Mouse (Mus musculus): ENCODE data around the gene Cib4. TPM values are rescaled to one million over a fixed set of nuclear protein-coding genes. Genes with fewer than 3 reads are reported as not detected.

Gene Cib4
- total RNA-seq, 4 experiments from 2014 or later: not detected

DNA sequence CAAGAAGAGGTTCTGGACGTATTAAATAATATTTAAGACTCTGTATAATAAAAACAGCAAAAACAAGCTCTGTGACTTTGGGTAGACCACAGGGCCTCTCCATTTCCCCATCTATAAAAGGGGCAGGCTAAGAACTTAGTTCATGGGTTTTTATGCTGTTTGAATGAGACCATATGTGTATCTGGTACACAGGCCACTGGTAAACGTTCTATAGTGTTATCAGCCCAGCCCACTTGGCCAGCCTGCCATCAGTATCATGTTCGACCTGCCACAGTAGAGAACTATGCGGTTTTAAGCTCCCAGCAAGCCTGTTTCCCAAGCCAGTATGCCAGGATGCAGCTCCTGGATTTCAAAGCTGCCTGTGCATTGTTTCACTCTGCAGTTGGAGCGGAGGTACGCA is 27.1 kb downstream of the Cib4 start:
- DNase-seq (ENCODE audit: low spot score in 2 of 2): no peak

DNA sequence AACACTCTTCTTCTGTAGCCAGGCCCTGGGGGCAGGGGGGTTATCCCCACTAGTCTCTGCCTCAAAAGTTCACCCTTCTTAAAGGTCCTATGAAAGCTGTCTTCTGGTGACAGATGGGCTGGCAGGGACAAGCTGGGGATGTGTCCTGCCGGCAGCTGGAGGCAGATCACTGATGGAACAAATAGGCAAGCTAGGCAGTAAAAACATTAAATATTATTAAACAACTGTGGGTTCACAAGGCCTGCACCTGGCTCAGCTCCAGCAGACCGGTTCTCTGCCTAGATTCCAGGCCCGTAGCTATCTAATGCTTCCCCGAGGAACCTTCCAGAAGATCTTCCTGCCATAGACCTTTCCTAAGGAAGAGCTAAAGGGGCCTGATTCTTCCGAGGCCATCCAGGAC is 27.5 kb downstream of the Cib4 start:
- no peak for DNase-seq (ENCODE audit: low spot score in 2 of 2)

GRCm38 (mm10) chr5:30516376-30516775 is 29.3 kb downstream of the Cib4 start:
- peak in 1 of 2 experiments; percentile 38 for DNase-seq (ENCODE audit: low spot score in 2 of 2)

DNA sequence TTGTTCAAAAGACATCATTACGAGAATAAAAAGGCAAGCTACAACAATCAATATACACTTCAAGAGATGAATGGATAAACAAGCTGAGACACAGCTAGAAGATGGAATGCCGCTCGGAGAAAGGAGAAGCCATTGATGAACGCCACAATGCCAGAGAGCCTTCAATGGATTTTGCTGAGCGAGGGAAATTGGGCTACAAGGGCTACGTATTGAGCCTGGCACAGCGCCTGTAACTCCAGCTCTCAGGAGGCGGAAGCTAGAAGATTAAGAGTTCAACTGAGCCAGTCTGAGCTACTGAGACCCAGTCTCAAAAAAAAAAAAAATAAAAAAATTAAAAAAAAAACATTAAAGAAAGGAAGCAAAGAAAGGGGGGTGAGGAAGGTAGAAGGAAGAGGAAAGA is 32.5 kb downstream of the Cib4 start:
- DNase-seq (ENCODE audit: low spot score in 2 of 2): no peak

GRCm38 (mm10) chr5:30497299-30497698 is 48.3 kb downstream of the Cib4 start:
- DNase-seq (ENCODE audit: low spot score in 2 of 2): no peak

DNA sequence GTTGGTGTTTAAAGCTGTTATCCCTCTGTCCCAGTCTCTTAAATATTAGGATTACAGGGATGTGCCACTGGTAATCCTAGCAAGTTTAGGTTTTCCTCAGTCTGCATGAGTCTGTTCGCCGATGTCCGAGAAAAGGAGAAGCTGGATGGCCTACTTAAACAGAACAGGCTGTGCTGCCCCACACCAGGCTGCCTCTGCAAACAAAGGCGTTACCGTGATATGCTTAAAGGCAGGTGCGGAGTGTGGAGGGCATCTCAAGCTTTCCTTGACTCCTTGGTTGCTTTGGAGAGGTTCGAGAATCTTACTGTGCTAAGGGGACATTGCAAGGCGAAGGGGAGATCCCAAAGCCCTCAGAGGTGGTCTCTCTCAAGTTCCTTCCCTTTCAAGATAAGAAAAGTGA is 48.8 kb downstream of the Cib4 start:
- DNase-seq (ENCODE audit: low spot score in 2 of 2): no peak

- DNase-seq (ENCODE audit: low spot score in 2 of 2): no peak
These were observed 50.3 kb downstream of the Cib4 start for GRCm38 (mm10) chr5:30495288-30495687.

GRCm38 (mm10) chr5:30494606-30495005 is 51.0 kb downstream of the Cib4 start:
- no peak for DNase-seq (ENCODE audit: low spot score in 2 of 2)

GRCm38 (mm10) chr5:30493723-30494122 is 51.9 kb downstream of the Cib4 start:
- no peak for DNase-seq (ENCODE audit: low spot score in 2 of 2)

DNA sequence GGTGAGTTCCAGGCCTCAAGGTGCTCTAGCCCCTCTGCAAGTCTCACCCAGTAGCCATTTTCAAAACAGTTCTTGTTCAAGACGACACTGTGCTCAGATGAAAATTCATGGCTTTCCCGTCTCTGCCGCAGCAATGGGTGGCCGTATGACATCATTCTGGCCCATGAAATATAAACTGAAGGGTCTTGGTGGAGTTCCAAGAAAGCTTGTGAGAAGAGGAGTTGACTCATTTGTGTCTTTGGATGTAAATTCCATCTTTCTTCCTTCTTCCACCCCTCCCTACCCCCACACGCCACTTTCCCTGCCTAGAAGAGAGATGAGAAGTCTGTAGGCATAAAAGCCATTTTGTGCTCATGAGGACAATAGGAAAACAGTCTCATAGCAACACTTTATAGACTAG is 54.8 kb downstream of the Cib4 start:
- DNase-seq (ENCODE audit: low spot score in 2 of 2): no peak

DNA sequence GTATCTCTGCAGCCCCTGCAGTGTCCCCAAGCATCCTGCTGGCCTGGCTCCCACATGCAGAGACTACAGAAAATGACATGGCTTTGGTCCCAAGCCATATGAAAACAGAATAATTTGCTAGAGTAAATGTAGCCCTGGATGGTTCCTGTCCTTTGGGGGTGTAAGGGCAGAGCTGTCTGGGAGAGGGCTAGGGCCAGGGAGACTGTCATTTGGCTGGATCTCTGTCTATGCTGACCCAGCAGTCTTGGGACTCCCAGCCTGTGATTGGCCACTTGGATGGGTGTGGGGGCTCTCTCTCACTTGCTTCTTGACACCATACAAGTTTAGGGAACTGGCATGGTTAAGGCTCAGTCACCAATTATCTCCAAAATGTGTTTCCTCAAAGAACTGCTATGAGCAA is 55.4 kb downstream of the Cib4 start:
- no peak for DNase-seq (ENCODE audit: low spot score in 2 of 2)

GRCm38 (mm10) chr5:30485136-30485535 is 60.5 kb downstream of the Cib4 start:
- DNase-seq (ENCODE audit: low spot score in 2 of 2): no peak

GRCm38 (mm10) chr5:30484591-30484990 is 61.0 kb downstream of the Cib4 start:
- DNase-seq (ENCODE audit: low spot score in 2 of 2): no peak

DNA sequence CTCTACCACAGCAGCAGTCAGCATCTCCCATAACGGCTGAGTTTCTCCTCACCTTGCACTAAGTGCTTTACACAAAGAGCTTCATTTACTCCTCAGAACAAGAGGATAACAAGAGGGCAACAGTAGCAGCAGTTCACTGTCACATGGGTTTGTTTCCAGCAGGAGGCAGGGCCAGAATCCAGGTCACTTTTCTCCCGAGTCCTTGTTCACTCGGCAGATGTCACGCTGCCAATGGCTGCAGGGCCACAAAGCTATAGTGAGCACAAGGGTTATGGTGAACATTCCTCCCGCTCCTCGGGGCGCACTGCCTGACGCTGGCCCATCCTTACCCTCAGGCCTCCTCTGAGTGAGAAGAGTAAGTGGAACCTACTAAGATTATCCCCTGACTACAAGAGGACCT is 62.1 kb downstream of the Cib4 start:
- no peak for DNase-seq (ENCODE audit: low spot score in 2 of 2)

DNA sequence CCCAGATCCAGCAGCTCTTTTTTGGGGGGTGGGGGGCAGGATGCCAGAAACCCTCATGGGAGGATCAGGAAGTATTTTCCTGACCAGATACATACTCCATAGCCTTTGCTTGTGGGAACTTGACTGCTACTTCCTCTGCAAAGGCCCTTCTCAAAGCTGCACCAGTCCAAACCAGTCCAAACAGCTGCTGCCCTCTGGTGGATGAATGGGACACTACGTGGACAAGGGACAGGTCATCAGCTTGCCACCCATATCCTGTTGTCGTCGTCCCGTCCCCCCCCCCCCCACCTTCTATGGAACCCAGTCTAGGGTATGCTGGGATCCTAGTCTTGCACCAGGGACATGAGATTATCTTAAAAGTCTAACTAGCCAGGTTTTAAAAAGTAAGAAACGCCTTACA is 63.3 kb downstream of the Cib4 start:
- peak; percentile 43 to 70 for DNase-seq (ENCODE audit: low spot score in 2 of 2)

- DNase-seq (ENCODE audit: low spot score in 2 of 2): no peak
These were observed 69.1 kb downstream of the Cib4 start for GRCm38 (mm10) chr5:30476534-30476933.

DNA sequence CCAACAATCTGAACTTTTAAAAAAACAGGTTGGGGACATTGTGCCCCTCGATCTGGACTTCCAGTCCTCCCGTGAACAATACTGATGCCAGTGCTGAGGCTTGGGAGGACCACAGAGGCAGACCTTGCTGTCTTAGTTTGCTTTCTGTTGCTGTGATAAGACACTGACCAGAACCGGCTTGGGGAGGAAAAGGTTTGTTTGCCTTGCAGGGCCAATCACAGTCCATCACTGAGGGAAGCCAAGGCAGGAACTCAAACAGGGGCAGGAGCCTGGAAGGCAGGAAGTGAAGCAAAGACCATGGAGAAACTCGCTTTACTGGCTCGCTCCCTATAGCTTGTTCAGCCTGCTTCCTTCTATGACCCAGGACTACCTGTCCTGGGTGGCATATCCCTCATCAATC is 73.5 kb downstream of the Cib4 start:
- no peak for DNase-seq (ENCODE audit: low spot score in 2 of 2)

GRCm38 (mm10) chr5:30470454-30470853 is 75.2 kb downstream of the Cib4 start:
- no peak for DNase-seq (ENCODE audit: low spot score in 2 of 2)

DNA sequence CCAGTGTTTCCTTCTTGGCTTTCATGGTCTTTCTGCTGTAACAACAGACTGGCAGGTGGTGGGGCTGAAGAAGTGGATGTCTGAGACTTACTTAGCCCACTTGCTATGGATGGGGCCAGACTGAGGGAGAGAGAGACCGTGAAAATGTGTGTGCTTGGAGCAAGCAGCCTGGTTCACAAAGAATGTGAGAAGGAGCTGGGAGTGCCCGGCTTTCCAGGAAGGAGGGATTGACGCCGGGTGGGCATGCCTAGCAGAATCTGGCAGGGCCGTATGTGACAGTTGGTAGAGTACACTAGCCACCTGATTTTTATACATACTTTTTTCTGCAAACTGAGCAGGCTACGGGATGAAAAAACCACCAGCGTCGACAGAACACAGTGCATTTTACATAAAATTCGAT is 79.3 kb downstream of the Cib4 start:
- no peak for DNase-seq (ENCODE audit: low spot score in 2 of 2)

DNA sequence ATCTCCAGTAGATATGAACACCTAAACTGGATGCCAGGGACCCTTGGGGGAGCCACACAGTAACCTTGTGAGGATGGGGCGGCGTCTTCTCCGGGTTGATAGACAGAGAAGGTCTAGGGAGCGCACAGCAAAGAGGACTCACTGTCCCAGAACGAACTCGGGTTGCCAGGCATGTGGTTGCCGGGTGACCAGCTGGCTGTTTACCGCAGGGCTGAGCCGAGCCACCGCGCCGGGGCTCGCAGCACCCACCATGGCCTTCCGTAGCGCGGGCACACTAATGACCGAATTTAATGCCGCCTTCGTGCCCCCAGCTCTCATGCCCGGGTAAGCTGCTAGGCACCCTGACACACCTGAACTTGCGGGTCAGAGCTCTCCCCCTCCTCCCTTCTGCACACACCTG is 79.8 kb downstream of the Cib4 start, which contains the start of gene 1700001C02Rik:
TSS of gene 1700001C02Rik (plus strand) at position 187 of the 400 bp plus-strand sequence.
- DNase-seq (ENCODE audit: low spot score in 2 of 2): no peak

- DNase-seq (ENCODE audit: low spot score in 2 of 2): peak; percentile 50 to 59
These were observed 83.8 kb downstream of the Cib4 start, which contains the start of gene Otof for GRCm38 (mm10) chr5:30461821-30462220. Gene Otof, minus strand, starts transcription at chr5:30461932.

DNA sequence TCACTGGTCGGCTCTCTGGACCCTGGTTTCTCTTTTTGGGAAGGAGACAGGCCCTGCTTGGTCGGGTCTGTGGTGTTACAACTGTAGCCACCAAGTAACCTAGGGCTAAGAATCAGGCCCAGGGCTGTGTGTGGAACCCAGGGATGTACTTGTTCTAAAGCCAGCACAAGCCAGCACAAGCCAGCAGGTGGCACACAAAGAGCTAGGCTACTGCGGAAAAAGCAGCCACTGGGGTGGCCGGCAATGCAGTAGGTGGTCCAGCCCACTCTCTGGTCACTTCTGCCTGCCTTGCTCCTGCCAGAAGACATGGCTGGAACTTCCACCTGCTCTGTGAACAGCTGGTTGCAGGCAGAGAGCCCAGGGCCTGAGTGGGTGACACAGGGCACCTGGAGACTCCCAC is 85.5 kb downstream of the Cib4 start:
- no peak for DNase-seq (ENCODE audit: low spot score in 2 of 2)

DNA sequence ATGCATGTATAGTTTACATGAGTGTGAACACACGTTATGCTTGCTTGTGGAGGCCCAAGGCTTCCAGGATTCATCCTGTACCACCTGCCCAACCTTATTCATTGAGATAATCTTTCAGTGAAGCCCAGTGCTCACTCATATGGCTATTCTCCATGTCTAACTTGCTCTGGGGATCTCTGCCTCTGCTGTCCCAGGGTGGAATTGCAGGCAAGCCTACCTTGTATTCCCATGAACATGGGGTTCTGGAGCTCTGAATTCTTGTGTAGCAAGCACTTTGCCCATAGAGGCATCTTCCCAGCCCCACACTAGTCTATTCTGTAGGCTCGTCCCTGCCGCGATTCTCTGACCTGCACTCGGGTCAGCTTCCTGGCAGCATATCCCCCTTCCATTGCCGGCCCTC is 89.6 kb downstream of the Cib4 start:
- no peak for DNase-seq (ENCODE audit: low spot score in 2 of 2)

GRCm38 (mm10) chr5:30444327-30444895 is 101.2 kb downstream of the Cib4 start:
- DNase-seq (ENCODE audit: low spot score in 2 of 2): no peak
